14 mouse cellular contexts compared by ENCODE assay signal in the genomic region with DNA sequence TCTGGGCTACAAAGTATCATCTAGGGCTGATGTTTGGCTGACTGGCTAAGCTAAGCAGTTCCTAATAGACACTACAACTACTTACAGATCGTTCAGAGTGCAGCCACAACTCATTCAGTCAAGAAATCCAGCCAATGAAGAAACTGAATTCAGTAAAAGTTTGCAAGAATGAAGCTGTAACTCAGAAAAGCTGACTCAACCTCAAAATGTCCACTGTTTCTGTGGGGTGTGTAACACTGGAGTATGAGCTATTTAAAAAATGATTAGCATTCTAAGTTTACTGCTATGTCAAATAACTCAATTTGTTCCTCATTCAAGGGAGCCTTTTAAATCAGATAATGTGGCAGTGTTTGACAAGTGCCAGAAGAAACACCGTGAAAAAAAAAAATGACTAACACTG.
"Had no signal": no experiment of that assay in that cellular context is flagged by ENCODE, and none has a peak within 500 bp of the region (broad histone marks: within the 10 kb centered on the region; RNA-seq: fewer than 3 reads in every experiment).

No protein-coding gene starts in this region.

- ATAC-seq: intestine, embryonic 16.5 days; midbrain, embryonic 16.5 days had no signal

- H3K4me3 ChIP-seq: kidney, embryonic 15.5 days; left cerebral cortex, adult 2 months; liver, embryonic 15.5 days; midbrain, embryonic 12.5 days; stomach, embryonic 15.5 days had no signal

- H3K9ac ChIP-seq: kidney, embryonic 15.5 days; liver, embryonic 15.5 days; midbrain, embryonic 12.5 days; stomach, embryonic 15.5 days had no signal

- H3K27me3 ChIP-seq: liver, embryonic 15.5 days; midbrain, embryonic 12.5 days; stomach, embryonic 15.5 days had no signal

- DNase-seq: kidney, adult 2 months; kidney, postnatal 25 days; lung, postnatal 10 days; right cerebral cortex, postnatal 14 days; thymus, adult 2 months; thymus, postnatal 25 days had no signal

- H3K27ac ChIP-seq: kidney, embryonic 15.5 days; left cerebral cortex, adult 2 months; liver, embryonic 15.5 days; midbrain, embryonic 12.5 days had no signal

- H3K4me2 ChIP-seq: kidney, embryonic 15.5 days; liver, embryonic 11.5 days; liver, embryonic 15.5 days; midbrain, embryonic 12.5 days had no signal

- H3K36me3 ChIP-seq: kidney, embryonic 15.5 days; liver, embryonic 15.5 days; midbrain, embryonic 12.5 days; stomach, embryonic 15.5 days had no signal

- H3K4me1 ChIP-seq: kidney, embryonic 15.5 days; midbrain, embryonic 12.5 days; stomach, embryonic 15.5 days had no signal

- H3K9me3 ChIP-seq: kidney, embryonic 15.5 days; liver, embryonic 15.5 days; midbrain, embryonic 12.5 days; stomach, embryonic 15.5 days had no signal
